Mouse (Mus musculus): ENCODE measurements at regions not wholly inside any gene's neighbourhood (a gene's known extent, or its start where the extent isn't known, plus 50 kb on each side); places are given as distances from the start of the nearest gene placed in this dataset.

DNA sequence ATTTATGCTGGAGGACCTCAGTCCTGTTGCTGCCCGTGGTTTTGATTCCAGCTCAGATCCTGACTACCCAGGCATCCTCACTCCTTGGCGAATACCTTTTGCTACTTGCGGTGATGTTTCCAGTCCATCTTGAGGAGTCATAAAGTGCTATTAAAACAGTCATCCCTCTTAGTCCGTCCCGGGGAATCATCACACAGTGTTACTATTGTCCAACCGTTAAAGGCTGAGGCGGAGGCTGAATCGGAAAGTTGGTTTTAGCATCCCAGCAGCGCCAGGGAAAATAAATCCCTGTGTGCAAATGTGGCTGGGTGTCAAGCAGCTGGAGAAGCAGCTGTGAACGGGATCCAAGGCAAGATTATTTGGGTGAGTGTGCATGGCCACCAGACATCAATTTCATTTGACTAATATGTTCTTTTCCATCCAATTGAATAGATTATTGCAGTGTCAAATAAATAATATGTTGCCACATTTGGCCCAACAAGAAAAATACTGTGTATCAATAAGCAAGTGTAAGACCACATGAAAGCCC is 2564.3 kb upstream of the Gm7489 start:
- no peak overlapping the region for H3K9ac ChIP-seq
- WGBS: 70% methylated on average over 10 of the region's 10 CpGs
- DNase-seq (ENCODE audit: low spot score): no peak

DNA sequence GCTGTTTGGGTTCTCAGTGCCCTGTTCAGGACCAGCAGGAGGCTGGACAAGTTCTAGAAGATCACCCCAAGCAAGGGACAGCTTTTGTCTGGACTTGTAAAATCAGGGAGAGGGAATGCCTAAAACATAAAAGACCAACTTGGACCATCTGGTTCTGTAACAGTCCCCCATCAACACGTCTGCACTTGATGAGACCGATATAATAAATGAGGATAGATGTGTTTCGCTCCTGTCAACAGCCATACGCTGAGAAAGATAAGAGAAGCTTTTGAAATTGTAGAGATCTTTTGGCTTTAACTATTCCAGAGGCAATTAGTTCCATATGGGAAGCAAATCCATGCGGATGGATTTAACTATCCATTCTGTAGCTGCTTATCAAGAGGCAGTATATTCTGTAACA is 2561.4 kb upstream of the Gm7489 start:
- 79% methylated on average over 5 of the region's 5 CpGs for WGBS
- H3K9ac ChIP-seq: no peak overlapping the region
- H3K27ac ChIP-seq: no peak overlapping the region
- no peaks in the 10 kb centered on the region for H3K9me3 ChIP-seq (ENCODE audit: control insufficient read depth, low read length)
- H3K4me3 ChIP-seq (replicated peaks; ENCODE audit: low read length): no peak overlapping the region
- H3K4me1 ChIP-seq (replicated peaks; ENCODE audit: control insufficient read depth, insufficient read depth, low read length): no peaks in the 10 kb centered on the region
- DNase-seq (ENCODE audit: low spot score) (no peak), ATAC-seq (ENCODE audit: low FRiP score) (no peak)
- no peaks in the 10 kb centered on the region for H3K27me3 ChIP-seq (ENCODE audit: control insufficient read depth, insufficient read depth, low read length)
- no peaks in the 10 kb centered on the region for H3K36me3 ChIP-seq (replicated peaks; ENCODE audit: control insufficient read depth, insufficient read depth)
- H3K4me2 ChIP-seq (replicated peaks): no peak overlapping the region

More for the DNA sequence above, 2564.3 kb upstream of the Gm7489 start:
- H3K27me3 ChIP-seq (ENCODE audit: control insufficient read depth, insufficient read depth, low read length): no peaks in the 10 kb centered on the region
- no peaks in the 10 kb centered on the region for H3K4me1 ChIP-seq (replicated peaks; ENCODE audit: control insufficient read depth, insufficient read depth, low read length)
- H3K4me2 ChIP-seq (replicated peaks): no peak overlapping the region
- no peak overlapping the region for H3K27ac ChIP-seq
- ATAC-seq (ENCODE audit: low FRiP score): no peak
- no peaks in the 10 kb centered on the region for H3K36me3 ChIP-seq (replicated peaks; ENCODE audit: control insufficient read depth, insufficient read depth)
- H3K9me3 ChIP-seq (ENCODE audit: control insufficient read depth, low read length): no peaks in the 10 kb centered on the region
- H3K4me3 ChIP-seq (replicated peaks; ENCODE audit: low read length): no peak overlapping the region

DNA sequence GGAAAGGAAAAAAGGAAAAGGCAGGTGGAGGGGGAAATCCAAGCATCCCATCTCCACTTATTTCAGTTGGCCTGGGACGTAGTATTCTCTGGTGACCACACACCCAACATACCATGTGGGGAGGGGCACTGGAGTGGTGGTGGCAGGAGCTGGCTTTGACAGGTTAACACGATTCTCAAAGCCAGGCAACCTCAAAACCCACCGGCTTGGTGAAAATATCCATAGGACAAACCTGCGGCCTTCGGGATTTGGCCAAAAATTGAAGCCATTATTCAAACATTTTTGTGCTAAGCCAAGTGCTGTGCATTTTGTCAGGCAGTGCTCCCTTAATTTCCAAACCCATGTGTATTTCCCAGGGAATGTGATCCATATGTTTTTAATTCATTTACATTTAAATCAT is 2560.5 kb upstream of the Gm7489 start:
- no peaks in the 10 kb centered on the region for H3K36me3 ChIP-seq (replicated peaks; ENCODE audit: control insufficient read depth, insufficient read depth)
- H3K4me1 ChIP-seq (replicated peaks; ENCODE audit: control insufficient read depth, insufficient read depth, low read length): no peaks in the 10 kb centered on the region
- no peak overlapping the region for H3K4me2 ChIP-seq (replicated peaks)
- no peak overlapping the region for H3K27ac ChIP-seq
- DNase-seq (ENCODE audit: low spot score) (no peak), ATAC-seq (ENCODE audit: low FRiP score) (no peak)
- no peak overlapping the region for H3K9ac ChIP-seq
- no peak overlapping the region for H3K4me3 ChIP-seq (replicated peaks; ENCODE audit: low read length)
- 86% methylated on average over 5 of the region's 5 CpGs for WGBS
- H3K27me3 ChIP-seq (ENCODE audit: control insufficient read depth, insufficient read depth, low read length): no peaks in the 10 kb centered on the region
- no peaks in the 10 kb centered on the region for H3K9me3 ChIP-seq (ENCODE audit: control insufficient read depth, low read length)

DNA sequence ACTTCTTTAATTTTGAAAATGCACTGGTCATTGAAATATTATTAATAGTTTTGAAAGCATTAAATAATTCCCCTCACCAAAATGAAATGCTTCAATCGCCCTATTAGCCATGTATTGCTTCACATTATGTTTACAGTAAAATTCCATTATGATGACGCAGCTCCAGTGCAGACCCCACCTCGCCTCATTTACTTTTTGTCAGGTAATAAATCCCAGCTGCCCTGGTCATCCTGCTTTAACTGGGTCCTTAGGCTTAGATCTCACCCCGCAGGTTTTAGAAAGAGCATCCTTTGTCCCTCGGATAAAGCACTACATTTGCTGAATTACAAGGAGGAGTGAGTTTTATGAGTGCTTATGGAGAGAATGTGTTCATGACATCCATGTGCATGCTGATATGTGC is 2557.0 kb upstream of the Gm7489 start:
- DNase-seq (ENCODE audit: low spot score) (no peak), ATAC-seq (ENCODE audit: low FRiP score) (no peak)
- H3K4me1 ChIP-seq (replicated peaks; ENCODE audit: control insufficient read depth, insufficient read depth, low read length): no peaks in the 10 kb centered on the region
- H3K27ac ChIP-seq: no peak overlapping the region
- H3K9ac ChIP-seq: no peak overlapping the region
- no peaks in the 10 kb centered on the region for H3K36me3 ChIP-seq (replicated peaks; ENCODE audit: control insufficient read depth, insufficient read depth)
- H3K4me3 ChIP-seq (replicated peaks; ENCODE audit: low read length): no peak overlapping the region
- H3K9me3 ChIP-seq (ENCODE audit: control insufficient read depth, low read length): no peaks in the 10 kb centered on the region
- H3K4me2 ChIP-seq (replicated peaks): no peak overlapping the region
- no peaks in the 10 kb centered on the region for H3K27me3 ChIP-seq (ENCODE audit: control insufficient read depth, insufficient read depth, low read length)
- 82% methylated on average over 5 of the region's 5 CpGs for WGBS

DNA sequence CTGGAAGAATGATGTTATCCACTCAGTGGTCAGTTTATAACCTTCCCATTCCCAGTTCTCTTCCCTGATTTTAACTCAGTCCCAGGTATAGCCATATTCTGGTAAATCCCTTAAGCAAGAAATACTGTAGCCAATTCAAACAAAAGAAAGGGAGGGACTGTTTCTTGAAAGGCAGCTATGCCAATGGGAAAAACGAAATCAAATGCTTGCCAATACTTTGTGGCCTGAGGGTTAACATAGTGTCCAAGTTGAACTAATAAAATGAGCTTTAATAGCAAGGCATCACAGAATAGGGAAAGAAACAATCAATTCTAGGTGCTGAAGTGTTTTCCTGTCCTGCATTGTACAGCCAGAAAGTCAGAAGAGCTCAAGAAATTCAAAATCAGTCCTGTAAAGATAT is 2548.3 kb upstream of the Gm7489 start:
- Histone ChIP-seq H3K9ac (no peak overlapping the region), H3K27me3 (ENCODE audit: control insufficient read depth, insufficient read depth, low read length) (no peaks in the 10 kb centered on the region), H3K9me3 (ENCODE audit: control insufficient read depth, low read length) (no peaks in the 10 kb centered on the region), H3K36me3 (replicated peaks; ENCODE audit: control insufficient read depth, insufficient read depth) (no peaks in the 10 kb centered on the region), H3K27ac (no peak overlapping the region), H3K4me3 (replicated peaks; ENCODE audit: low read length) (no peak overlapping the region), H3K4me2 (replicated peaks) (no peak overlapping the region), H3K4me1 (replicated peaks; ENCODE audit: control insufficient read depth, insufficient read depth, low read length) (no peaks in the 10 kb centered on the region)
- DNase-seq (ENCODE audit: low spot score): no peak
- 80% methylated on average over 1 of the region's 1 CpGs for WGBS
- no peak for ATAC-seq (ENCODE audit: low FRiP score)

DNA sequence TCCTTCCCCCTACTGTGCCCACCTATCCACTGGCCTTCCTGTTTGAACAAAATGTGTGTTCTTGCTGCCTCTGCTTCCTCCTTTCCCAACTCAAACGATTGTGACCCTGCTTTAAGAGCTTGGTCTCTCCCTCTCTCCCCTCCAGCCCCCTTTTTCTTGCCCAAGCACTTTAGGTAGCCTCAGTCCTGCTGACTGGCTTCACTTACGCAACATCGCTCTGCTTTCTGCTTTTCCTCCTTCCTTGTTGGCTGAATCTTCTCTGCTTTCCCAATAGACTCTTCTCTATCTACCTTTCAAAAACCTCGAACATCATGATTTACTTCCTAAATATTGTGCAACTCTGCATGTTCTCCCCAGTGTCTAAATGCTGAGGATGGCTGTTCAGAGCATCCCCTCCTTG is 2538.4 kb upstream of the Gm7489 start:
- 90% methylated on average over 4 of the region's 4 CpGs for WGBS
- Histone ChIP-seq H3K9ac (no peak overlapping the region), H3K27me3 (ENCODE audit: control insufficient read depth, insufficient read depth, low read length) (no peaks in the 10 kb centered on the region), H3K4me2 (replicated peaks) (no peak overlapping the region), H3K36me3 (replicated peaks; ENCODE audit: control insufficient read depth, insufficient read depth) (no peaks in the 10 kb centered on the region), H3K9me3 (ENCODE audit: control insufficient read depth, low read length) (no peaks in the 10 kb centered on the region), H3K4me3 (replicated peaks; ENCODE audit: low read length) (no peak overlapping the region), H3K4me1 (replicated peaks; ENCODE audit: control insufficient read depth, insufficient read depth, low read length) (no peaks in the 10 kb centered on the region), H3K27ac (no peak overlapping the region)
- no peak for DNase-seq (ENCODE audit: low spot score)
- ATAC-seq (ENCODE audit: low FRiP score): no peak

DNA sequence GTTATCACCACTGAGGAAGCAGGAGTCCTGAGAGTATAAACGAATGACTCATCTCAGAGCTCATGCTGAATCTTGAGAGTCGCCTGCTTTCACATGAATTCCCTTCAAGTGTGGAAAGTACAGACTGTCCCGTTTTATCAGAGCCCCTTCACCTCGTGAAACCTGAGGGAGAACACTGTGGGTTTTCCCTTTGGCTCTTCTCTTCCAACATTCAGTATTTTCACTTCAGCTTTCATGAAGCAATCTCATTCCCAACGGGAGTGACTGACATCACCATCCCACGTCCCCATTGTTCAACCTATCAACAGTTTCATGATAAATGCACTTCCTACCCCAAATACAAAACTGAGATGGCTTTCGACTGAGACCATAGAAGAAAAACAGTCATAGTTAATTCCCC is 2521.3 kb upstream of the Gm7489 start:
- H3K4me1 ChIP-seq (replicated peaks; ENCODE audit: control insufficient read depth, insufficient read depth, low read length): no peaks in the 10 kb centered on the region
- no peaks in the 10 kb centered on the region for H3K36me3 ChIP-seq (replicated peaks; ENCODE audit: control insufficient read depth, insufficient read depth)
- WGBS: 77% methylated on average over 7 of the region's 7 CpGs
- no peak overlapping the region for H3K4me3 ChIP-seq (replicated peaks; ENCODE audit: low read length)
- ATAC-seq (ENCODE audit: low FRiP score): no peak
- no peaks in the 10 kb centered on the region for H3K9me3 ChIP-seq (ENCODE audit: control insufficient read depth, low read length)
- no peak overlapping the region for H3K27ac ChIP-seq
- DNase-seq (ENCODE audit: low spot score): no peak
- no peak overlapping the region for H3K4me2 ChIP-seq (replicated peaks)
- no peaks in the 10 kb centered on the region for H3K27me3 ChIP-seq (ENCODE audit: control insufficient read depth, insufficient read depth, low read length)
- H3K9ac ChIP-seq: no peak overlapping the region

DNA sequence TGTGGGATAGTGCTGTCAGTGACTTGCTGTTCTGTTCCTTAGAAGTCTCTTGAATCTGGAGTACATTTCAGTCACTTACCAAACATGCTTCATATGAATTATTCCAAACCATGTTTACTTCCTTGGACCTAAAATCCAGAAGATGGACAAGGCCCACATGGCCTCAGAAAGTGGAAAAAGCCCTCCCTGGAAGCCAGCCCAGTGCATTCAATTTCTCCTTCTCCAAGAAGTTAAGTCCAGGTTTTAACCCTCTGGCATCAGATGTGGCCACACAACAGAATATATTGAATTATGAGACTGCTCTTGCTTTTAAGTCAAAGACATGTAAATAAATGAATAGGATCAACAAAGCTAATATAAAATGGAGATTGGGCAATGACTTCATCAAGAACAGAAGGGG is 2513.5 kb upstream of the Gm7489 start:
- H3K27me3 ChIP-seq (ENCODE audit: control insufficient read depth, insufficient read depth, low read length): no peaks in the 10 kb centered on the region
- H3K27ac ChIP-seq: no peak overlapping the region
- DNase-seq (ENCODE audit: low spot score) (no peak), ATAC-seq (ENCODE audit: low FRiP score) (no peak)
- H3K4me3 ChIP-seq (replicated peaks; ENCODE audit: low read length): no peak overlapping the region
- H3K36me3 ChIP-seq (replicated peaks; ENCODE audit: control insufficient read depth, insufficient read depth): no peaks in the 10 kb centered on the region
- no peaks in the 10 kb centered on the region for H3K9me3 ChIP-seq (ENCODE audit: control insufficient read depth, low read length)
- no peaks in the 10 kb centered on the region for H3K4me1 ChIP-seq (replicated peaks; ENCODE audit: control insufficient read depth, insufficient read depth, low read length)
- H3K4me2 ChIP-seq (replicated peaks): no peak overlapping the region
- H3K9ac ChIP-seq: no peak overlapping the region

DNA sequence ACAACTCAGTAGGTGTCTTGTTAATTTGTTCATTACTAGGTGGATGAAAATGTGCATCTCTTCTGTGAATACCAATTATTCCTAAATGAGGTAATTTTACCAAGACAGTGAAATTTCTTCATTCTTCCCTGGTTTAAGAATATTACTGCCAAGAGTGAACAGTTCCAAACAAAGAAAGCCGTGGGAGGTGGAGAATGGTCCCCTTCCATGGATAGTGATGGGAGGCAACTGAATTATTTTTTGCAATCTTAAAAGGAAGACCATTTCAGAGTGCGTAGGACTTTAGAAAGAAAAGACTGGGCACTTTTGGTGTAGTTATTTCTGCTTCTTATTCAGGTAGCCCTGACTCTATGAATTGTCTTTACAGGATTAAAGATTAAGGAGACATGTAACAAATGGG is 2494.3 kb upstream of the Gm7489 start:
- H3K27ac ChIP-seq: no peak overlapping the region

DNA sequence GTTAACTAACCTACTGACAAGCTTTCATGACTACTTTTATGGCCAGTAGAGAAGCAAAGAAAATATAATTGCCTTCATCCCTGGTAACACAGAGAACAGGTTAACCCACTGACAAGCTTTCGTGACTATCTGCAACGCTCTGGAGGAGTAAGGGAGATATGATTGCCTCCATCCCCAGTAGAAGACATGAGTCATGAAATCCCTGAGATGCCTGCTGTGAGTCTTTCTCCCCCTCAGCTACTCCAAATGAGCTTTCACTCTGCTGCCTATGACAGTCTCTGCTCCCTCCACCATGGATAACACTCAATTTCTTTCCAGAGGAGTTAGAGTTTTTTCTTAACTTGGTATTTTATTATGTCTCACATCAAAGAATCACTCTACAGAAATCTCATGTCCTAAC is 2493.4 kb upstream of the Gm7489 start:
- ATAC-seq (ENCODE audit: low FRiP score) (no peak), DNase-seq (ENCODE audit: low spot score) (no peak)
- Histone ChIP-seq H3K4me1 (replicated peaks; ENCODE audit: control insufficient read depth, insufficient read depth, low read length) (no peaks in the 10 kb centered on the region), H3K9me3 (ENCODE audit: control insufficient read depth, low read length) (no peaks in the 10 kb centered on the region), H3K36me3 (replicated peaks; ENCODE audit: control insufficient read depth, insufficient read depth) (no peaks in the 10 kb centered on the region), H3K27ac (no peak overlapping the region), H3K4me2 (replicated peaks) (no peak overlapping the region), H3K27me3 (ENCODE audit: control insufficient read depth, insufficient read depth, low read length) (no peaks in the 10 kb centered on the region), H3K9ac (no peak overlapping the region), H3K4me3 (replicated peaks; ENCODE audit: low read length) (no peak overlapping the region)
- 93% methylated on average over 2 of the region's 2 CpGs for WGBS

More for the DNA sequence above, 2494.3 kb upstream of the Gm7489 start:
- Histone ChIP-seq H3K9ac (no peak overlapping the region), H3K4me3 (replicated peaks; ENCODE audit: low read length) (no peak overlapping the region), H3K4me2 (replicated peaks) (no peak overlapping the region), H3K4me1 (replicated peaks; ENCODE audit: control insufficient read depth, insufficient read depth, low read length) (no peaks in the 10 kb centered on the region), H3K9me3 (ENCODE audit: control insufficient read depth, low read length) (no peaks in the 10 kb centered on the region), H3K27me3 (ENCODE audit: control insufficient read depth, insufficient read depth, low read length) (no peaks in the 10 kb centered on the region), H3K36me3 (replicated peaks; ENCODE audit: control insufficient read depth, insufficient read depth) (no peaks in the 10 kb centered on the region)
- 90% methylated on average over 2 of the region's 2 CpGs for WGBS
- DNase-seq (ENCODE audit: low spot score) (no peak), ATAC-seq (ENCODE audit: low FRiP score) (no peak)

All from hindbrain, embryonic 14.5 days (tissue).